Mouse (Mus musculus) mouse trophoblast stem cell (cell line): Measurements from ENCODE around the gene Sytl3.

Experiments
- in situ Hi-C, 2 experiments: fragments of 300-500 bp; cut with MseI, MboI; formaldehyde crosslinking; loops; 2 replicates in 1 of 2; 3 replicates in 1 of 2; pipeline ENCODE4 v1.15.1; 2025

Sytl3 gene

DNA sequence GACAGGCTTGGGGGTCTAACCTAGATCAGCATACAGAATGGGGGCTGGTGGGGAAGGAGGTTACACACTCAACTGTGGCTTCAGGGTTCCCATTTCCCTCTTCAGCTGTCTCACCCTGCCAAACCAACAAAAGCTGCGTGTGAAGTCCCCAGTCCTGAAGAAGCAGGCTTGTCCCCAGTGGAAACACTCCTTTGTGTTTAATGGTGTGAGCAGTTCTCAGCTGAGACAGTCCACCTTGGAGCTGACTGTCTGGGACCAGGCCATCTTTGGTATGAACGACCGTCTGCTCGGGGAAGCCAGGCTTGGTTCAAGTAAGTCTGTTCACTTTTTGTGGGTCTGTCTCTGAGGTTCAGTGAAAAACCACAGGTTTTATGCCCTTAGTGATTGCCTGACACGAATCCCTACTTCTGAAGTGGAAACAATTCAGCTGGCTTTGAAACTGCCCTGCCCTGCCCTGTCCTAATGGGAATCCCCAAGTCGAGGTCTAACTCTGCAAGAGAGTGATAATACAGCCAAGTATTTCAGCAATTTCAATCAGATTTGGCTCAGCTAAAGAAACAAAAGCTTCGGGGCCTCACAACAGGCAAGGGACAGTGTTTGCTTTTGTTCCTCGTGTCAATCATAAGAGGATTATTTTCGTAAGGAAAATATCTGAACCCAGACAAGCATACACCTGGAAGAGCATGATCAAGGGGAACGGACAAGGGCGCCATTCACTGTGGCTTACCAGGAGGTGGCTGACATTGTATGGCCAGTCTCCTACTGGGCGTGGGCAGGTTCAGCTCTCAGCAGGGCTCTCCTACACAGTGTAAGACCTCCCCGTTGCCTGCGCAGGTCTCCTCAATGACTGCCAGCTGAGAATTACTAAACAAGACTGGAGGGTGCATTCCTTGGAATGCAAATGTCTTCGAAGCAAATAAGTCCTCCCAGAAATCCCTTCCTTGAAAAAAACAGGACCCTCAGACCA lies 77.7 kb downstream of the Sytl3 start:
- in situ Hi-C loops: no loop called here

DNA sequence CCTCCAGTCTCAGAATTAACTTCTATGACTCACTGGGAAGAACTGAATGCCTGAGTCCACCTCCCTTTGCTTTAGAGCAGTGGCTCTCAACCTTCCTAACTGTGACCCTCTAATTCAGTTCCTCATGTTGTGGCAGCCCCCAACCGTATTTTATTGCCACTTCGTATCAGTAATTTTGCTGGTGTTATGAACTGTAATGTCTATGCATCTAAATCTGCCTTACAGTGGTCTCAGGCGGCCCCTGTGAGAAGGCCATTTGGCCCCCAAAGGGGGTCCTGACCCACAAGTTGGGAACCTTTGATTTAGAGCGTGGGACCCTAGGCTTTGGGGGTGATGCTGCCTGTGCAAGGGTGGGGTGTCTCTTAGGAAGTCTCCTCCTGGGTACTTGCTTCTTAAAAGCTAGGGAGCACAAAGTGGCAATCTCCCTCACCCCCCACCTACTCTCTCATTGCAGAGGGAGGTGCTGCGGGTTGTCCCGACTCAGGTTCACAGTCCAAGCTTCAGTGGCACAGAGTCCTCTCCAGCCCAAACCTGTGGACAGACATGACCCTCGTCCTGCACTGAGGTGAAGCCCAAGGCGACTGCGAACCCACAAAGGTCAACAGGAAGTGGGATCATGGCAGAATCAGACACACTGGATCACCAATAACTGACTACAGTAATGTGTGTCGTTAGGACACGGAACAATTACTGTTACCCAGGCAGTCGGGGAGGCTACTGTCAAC lies 78.5 kb downstream of the Sytl3 start:
- in situ Hi-C loops: no loop called here

GRCm38 (mm10) chr17:6738836-6739235 lies 79.9 kb downstream of the Sytl3 start:
- in situ Hi-C loops: no loop called here

- in situ Hi-C loops: no loop called here
Observed at GRCm38 (mm10) chr17:6739266-6739665, 80.4 kb downstream of the Sytl3 start.

DNA sequence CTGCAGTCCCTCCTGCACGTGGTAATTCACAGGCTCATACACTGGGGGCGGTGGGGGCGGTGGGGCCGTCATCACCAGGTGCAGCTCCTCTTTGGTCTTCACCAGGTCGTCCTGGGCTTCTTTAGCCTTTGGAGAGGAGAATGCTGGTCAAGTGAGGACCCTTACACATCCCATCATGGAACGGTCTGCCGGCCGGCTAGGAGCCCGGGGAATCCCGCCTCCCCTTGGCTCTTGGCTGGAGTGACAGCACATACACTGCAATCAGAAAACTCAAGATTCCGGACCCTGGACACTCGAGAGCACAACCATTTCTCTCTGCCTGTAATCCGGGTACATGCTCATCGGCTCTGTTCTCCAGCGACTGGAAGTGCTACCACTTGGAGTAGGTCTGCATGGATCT lies 80.9 kb downstream of the Sytl3 start:
- in situ Hi-C loops: no loop called here

- in situ Hi-C loops: no loop called here
Observed at GRCm38 (mm10) chr17:6740331-6741170, 81.7 kb downstream of the Sytl3 start.

GRCm38 (mm10) chr17:6741271-6741670 lies 82.4 kb downstream of the Sytl3 start:
- in situ Hi-C loops: no loop called here

DNA sequence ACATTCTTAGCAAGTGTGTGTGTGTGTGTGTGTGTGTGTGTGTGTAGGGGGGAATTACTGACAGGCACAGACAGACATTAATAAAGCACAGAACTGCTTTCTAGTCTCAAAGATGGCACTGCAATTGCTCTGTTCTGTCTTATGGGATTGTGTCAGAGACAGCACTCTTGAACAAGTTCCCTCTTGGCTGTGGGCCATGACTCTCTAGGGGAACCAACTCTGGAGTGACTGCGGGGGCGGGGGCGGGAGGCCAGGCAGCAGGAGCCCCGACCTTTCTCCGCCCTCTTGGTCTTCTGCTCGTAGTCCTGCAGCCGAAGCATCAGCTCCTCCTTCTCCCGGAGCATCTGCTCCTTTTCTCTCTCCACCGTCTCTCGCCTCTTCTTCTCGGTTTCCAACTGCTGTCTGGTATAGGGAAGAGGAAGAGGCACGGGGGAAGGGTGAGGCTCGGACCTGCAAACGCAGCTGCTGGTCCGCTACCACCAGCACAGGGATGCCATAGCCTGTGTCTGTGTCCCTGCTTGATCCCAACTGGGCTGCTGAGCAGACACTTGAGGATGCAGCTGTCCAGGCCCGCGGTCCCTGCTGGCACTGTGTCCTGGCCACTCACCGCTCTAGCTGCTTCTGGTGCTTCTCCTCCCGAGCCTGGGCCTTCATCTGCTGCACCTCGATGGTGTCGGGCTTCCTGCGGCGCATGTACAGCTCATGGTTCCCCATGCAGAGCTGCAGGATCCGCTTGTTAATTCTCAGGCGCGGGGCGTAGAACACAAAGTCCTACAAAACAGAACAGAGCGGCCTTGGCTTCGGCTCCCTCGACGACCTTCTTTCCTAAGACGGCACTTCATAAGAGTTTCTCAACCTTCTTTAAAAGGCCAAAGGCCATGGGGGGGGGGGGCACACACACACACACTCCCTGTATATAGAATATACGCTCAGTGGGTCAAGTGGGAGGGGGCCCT lies 83.5 kb downstream of the Sytl3 start:
- in situ Hi-C loops: no loop called here

GRCm38 (mm10) chr17:6743039-6743575 lies 84.2 kb downstream of the Sytl3 start:
- in situ Hi-C loops: no loop called here

- in situ Hi-C loops: no loop called here
Observed at GRCm38 (mm10) chr17:6743787-6744239, 84.9 kb downstream of the Sytl3 start.

DNA sequence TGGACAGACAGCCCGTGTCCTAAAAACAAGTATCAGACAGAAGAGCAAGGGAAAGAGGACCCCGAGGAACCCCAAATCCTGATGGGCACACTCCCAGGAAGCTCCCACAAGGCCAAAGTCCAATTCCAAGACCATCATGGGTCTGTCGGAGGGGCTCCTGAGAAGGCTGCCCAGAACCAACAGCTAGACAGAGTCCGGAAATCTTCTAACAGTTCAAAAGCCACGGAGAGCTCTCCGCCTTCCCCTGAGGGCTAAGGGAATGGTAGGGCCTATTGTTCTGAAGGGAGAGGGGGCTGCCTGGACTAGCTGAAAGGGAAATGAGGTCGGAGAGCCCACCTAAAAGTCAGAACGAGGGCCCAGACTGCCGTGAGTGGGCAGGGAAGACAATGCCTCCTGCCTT lies 85.5 kb downstream of the Sytl3 start:
- in situ Hi-C loops: no loop called here

GRCm38 (mm10) chr17:6744871-6745270 lies 86.0 kb downstream of the Sytl3 start:
- in situ Hi-C loops: no loop called here

GRCm38 (mm10) chr17:6745503-6745902 lies 86.6 kb downstream of the Sytl3 start:
- in situ Hi-C loops: no loop called here

DNA sequence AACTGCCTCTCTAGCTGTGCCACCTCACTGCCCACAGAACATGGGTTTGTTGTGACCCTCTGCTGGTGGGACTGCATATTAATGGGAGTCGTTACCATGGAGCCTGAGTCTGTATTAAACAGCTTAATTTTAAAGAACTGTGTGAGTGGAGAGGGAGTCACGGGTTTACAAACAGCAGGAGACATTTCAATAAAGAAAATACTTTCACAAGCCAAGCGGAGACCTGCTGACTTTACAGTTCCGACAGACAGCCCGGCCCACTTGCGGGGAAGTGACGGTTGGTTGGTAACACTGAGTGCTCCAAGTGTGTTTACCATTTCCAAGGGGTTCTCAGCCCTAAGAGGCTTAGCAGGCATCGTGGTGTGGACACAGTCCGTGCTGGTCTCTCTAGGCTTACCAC lies 87.1 kb downstream of the Sytl3 start:
- in situ Hi-C loops: no loop called here

- in situ Hi-C loops: no loop called here
Observed at GRCm38 (mm10) chr17:6746452-6747231, 87.7 kb downstream of the Sytl3 start.

DNA sequence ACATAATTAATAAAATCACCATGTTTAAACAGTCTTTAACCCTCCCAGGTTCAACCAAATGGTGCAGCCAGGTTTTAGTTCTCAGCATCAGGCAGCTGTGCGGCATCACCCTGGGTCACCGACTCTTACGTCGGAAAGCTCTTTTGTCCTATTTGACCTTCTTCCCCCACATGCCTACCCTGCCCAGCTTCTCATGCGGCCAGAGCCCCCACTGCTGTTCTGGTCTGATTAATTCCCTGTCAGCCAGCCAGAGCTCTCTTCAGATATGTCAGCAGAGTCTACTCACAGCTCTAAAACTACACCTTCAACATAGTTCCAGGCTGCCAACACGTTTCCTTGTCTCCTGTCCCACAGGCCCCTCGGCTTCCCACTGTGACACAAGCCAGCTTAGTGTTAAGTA lies 88.6 kb downstream of the Sytl3 start:
- in situ Hi-C loops: no loop called here

DNA sequence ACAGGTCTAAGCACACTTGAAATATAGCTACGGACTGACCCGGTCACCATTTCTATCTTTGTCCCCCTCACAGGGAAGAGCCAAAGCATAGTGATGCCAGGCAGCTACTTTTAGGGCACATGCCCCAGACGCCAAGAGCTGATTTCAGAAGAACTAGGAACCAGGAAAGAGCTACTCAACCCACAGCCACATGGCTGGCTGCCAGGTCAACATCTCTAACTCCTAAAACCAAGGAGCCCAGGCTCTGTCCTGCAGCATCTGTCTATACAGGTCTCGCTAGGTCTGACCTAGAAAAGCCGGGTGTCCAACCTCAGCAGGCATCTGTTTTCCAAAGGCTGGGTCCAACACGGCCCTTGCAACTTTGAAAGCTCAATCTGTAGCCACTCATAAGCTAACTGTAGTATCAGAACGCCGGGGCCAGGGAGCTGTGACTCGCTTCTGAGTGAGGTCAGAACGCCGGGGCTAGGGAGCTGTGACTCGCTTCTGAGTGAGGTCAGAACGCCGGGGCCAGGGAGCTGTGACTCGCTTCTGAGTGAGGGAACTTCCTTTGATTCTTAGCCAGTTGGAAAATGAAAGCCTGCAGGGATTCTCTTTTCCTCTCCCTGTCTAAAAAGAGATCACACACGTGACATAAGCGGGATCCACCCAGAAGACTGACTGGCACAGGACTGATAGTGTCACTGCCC lies 90.0 kb downstream of the Sytl3 start:
- in situ Hi-C loops: no loop called here

- in situ Hi-C loops: no loop called here
Observed at GRCm38 (mm10) chr17:6751221-6751859, 92.4 kb downstream of the Sytl3 start.
